ENCODE assay signal across 32 mouse cellular contexts in genomic region chr8:73758771-73759170, GRCm38 (mm10).
"Had no signal": no experiment of that assay in that cellular context is flagged by ENCODE, and none has a peak within 500 bp of the region (broad histone marks: within the 10 kb centered on the region; RNA-seq: fewer than 3 reads in every experiment).

No protein-coding gene starts in this region.

- H3K4me3 ChIP-seq: heart, embryonic 15.5 days; hindbrain, embryonic 10.5 days; hindbrain, embryonic 12.5 days; hindbrain, embryonic 13.5 days; hindbrain, embryonic 15.5 days; intestine, embryonic 15.5 days; kidney, embryonic 15.5 days; layer of hippocampus, adult 2 months; left cerebral cortex, adult 2 months had no signal

- H3K27ac ChIP-seq: heart, embryonic 15.5 days; hindbrain, embryonic 10.5 days; hindbrain, embryonic 12.5 days; hindbrain, embryonic 13.5 days; hindbrain, embryonic 14.5 days; hindbrain, embryonic 15.5 days; hindbrain, postnatal 0 days; intestine, embryonic 15.5 days; kidney, embryonic 15.5 days; kidney, postnatal 0 days; layer of hippocampus, adult 2 months; left cerebral cortex, adult 2 months had no signal

- ATAC-seq: hindbrain, embryonic 16.5 days; hindbrain, postnatal 0 days; inflammation-experienced regulatory T-cells, adult 6 months; intestine, embryonic 15.5 days; intestine, embryonic 16.5 days; intestine, postnatal 0 days had no signal

- H3K9me3 ChIP-seq: heart, embryonic 15.5 days; hindbrain, embryonic 10.5 days; hindbrain, embryonic 12.5 days; hindbrain, embryonic 13.5 days; hindbrain, embryonic 15.5 days; intestine, embryonic 15.5 days; kidney, embryonic 15.5 days had no signal

- H3K4me1 ChIP-seq: heart, embryonic 15.5 days; hindbrain, embryonic 10.5 days; hindbrain, embryonic 12.5 days; hindbrain, embryonic 13.5 days; hindbrain, embryonic 15.5 days; intestine, embryonic 15.5 days; kidney, embryonic 15.5 days had no signal

- H3K9ac ChIP-seq: heart, embryonic 15.5 days; hindbrain, embryonic 12.5 days; hindbrain, embryonic 13.5 days; hindbrain, embryonic 14.5 days; hindbrain, embryonic 15.5 days; intestine, embryonic 15.5 days; kidney, embryonic 15.5 days had no signal

- H3K27me3 ChIP-seq: heart, embryonic 15.5 days; hindbrain, embryonic 12.5 days; hindbrain, embryonic 13.5 days; hindbrain, embryonic 15.5 days; intestine, embryonic 15.5 days; kidney, embryonic 15.5 days had no signal

- DNase-seq: heart, postnatal 10 days; heart, postnatal 14 days; heart, postnatal 36 days; heart, postnatal 4 days; kidney, adult 11 months; kidney, adult 18-20 months; kidney, adult 2 months; kidney, adult 8-10 months; kidney, adult 9 months; kidney, postnatal 10 days; kidney, postnatal 14 days; kidney, postnatal 25 days; kidney, postnatal 36 days; kidney, postnatal 4 days; layer of hippocampus, adult 9-11 months; layer of hippocampus, postnatal 36 days had no signal

- H3K36me3 ChIP-seq: heart, embryonic 15.5 days; hindbrain, embryonic 10.5 days; hindbrain, embryonic 12.5 days; hindbrain, embryonic 13.5 days; hindbrain, embryonic 15.5 days; intestine, embryonic 15.5 days; kidney, embryonic 15.5 days had no signal

- H3K4me2 ChIP-seq: heart, embryonic 15.5 days; hindbrain, embryonic 12.5 days; hindbrain, embryonic 13.5 days; hindbrain, embryonic 14.5 days; hindbrain, embryonic 15.5 days; intestine, embryonic 15.5 days; kidney, embryonic 15.5 days had no signal
